Mouse (Mus musculus) midbrain, embryonic 14.5 days (tissue): ENCODE data around the gene Wrb. TPM values are rescaled to one million over a fixed set of nuclear protein-coding genes. Genes with fewer than 3 reads are reported as not detected.

ENCODE experiments used
- ATAC-seq: fragments of 200-750 bp; cut with Nextera tagmentation; 2 replicates; pipeline ENCODE4 v1.8.0; 2017; ENCODE audit warnings: moderate number of reproducible peaks, moderate library complexity; ENCODE audit not compliant: low FRiP score, low TSS enrichment
- DNase-seq: peaks from one replicate; pipeline ENCODE4 v3.0.0-alpha.2; 2015
- H3K27ac ChIP-seq: fragments of 300-500 bp; sonication (generic); replicated peaks from 2 replicates; pipeline ENCODE4 v1.5.1; 2014; ENCODE audit warnings: mild to moderate bottlenecking, low read depth, low read length, moderate library complexity
- H3K27me3 ChIP-seq: fragments of 300-500 bp; sonication (generic); 2 replicates; pipeline ENCODE4 v1.6.1; 2014; ENCODE audit warnings: low read length, control low read depth, mixed read lengths; ENCODE audit not compliant: control insufficient read depth, insufficient read depth
- H3K36me3 ChIP-seq: fragments of 300-500 bp; sonication (generic); 2 replicates; pipeline ENCODE4 v1.6.1; 2014; ENCODE audit warnings: low read length, control low read depth; ENCODE audit not compliant: control insufficient read depth, insufficient read depth
- H3K4me1 ChIP-seq: fragments of 300-500 bp; sonication (generic); 2 replicates; pipeline ENCODE4 v1.6.1; 2014; ENCODE audit warnings: mild to moderate bottlenecking, antibody characterized with exemption, low read length, control low read depth; ENCODE audit not compliant: control insufficient read depth, insufficient read depth
- H3K4me2 ChIP-seq: fragments of 300-500 bp; sonication (generic); 2 replicates; pipeline ENCODE4 v1.6.1; 2014; ENCODE audit warnings: mild to moderate bottlenecking, low read length, moderate library complexity
- H3K4me3 ChIP-seq: fragments of 300-500 bp; sonication (generic); replicated peaks from 2 replicates; pipeline ENCODE4 v1.5.1; 2014; ENCODE audit warnings: low read depth, low read length
- H3K9ac ChIP-seq: fragments of 300-500 bp; sonication (generic); replicated peaks from 2 replicates; pipeline ENCODE4 v1.6.1; 2014; ENCODE audit warnings: mild to moderate bottlenecking, low read length, moderate library complexity
- H3K9me3 ChIP-seq: fragments of 300-500 bp; sonication (generic); 2 replicates; pipeline ENCODE4 v1.6.1; 2016; ENCODE audit warnings: low read length, control low read depth, mixed read lengths; ENCODE audit not compliant: control insufficient read depth
- WGBS: fragments of 180-500 bp; shearing (Covaris S2); extraction: QIAGEN DNeasy Blood & Tissue Kit; methylation state at CpG from one replicate; pipeline ENCODE4 v1.1.7; 2014; 5-methylcytosine and 5-hydroxymethylcytosine counted together
- polyA plus RNA-seq: library from polyadenylated mRNA; unstranded; fragments of >200 nt; fragmentation: Nextera tagmentation; extraction: Ambion mirVana; gene quantifications from 2 replicates; pipeline ENCODE4 v1.2.1, GENCODE M21; 2014

Wrb gene
- polyA plus RNA-seq, 1 experiment from 2014 or later: 232 TPM

GRCm38 (mm10) chr16:96150995-96151394 is 5.8 kb downstream of the Wrb start:
- ATAC-seq: no peak
- H3K9me3 ChIP-seq: no peaks in the 10 kb centered on the region
- H3K27me3 ChIP-seq: no peaks in the 10 kb centered on the region
- WGBS: 80% methylated on average over 4 of the region's 4 CpGs
- no peak overlapping the region for H3K9ac ChIP-seq
- H3K36me3 ChIP-seq: peaks cover 31% of the 10 kb centered on the region
- no peak overlapping the region for H3K27ac ChIP-seq
- H3K4me2 ChIP-seq: no peak overlapping the region
- no peak overlapping the region for H3K4me3 ChIP-seq
- DNase-seq: no peak
- H3K4me1 ChIP-seq: peaks cover 5% of the 10 kb centered on the region

- H3K4me3 ChIP-seq: no peak overlapping the region
- no peak overlapping the region for H3K9ac ChIP-seq
- DNase-seq (peak; percentile 85), ATAC-seq (peak; percentile 31; the same call in 1 of the 2 replicates)
- H3K27me3 ChIP-seq: no peaks in the 10 kb centered on the region
- H3K4me1 ChIP-seq: no peaks in the 10 kb centered on the region; the same call in 1 of the 2 replicates
- no peak overlapping the region for H3K27ac ChIP-seq
- H3K4me2 ChIP-seq: no peak overlapping the region
- no peaks in the 10 kb centered on the region for H3K9me3 ChIP-seq
- peaks cover 35% of the 10 kb centered on the region for H3K36me3 ChIP-seq
- WGBS: 23% methylated on average over 9 of the region's 9 CpGs
Observed at GRCm38 (mm10) chr16:96151551-96151950, 6.3 kb downstream of the Wrb start.

- no peaks in the 10 kb centered on the region for H3K27me3 ChIP-seq
- no peak overlapping the region for H3K27ac ChIP-seq
- DNase-seq (no peak), ATAC-seq (no peak)
- no peak overlapping the region for H3K9ac ChIP-seq
- peaks cover 38% of the 10 kb centered on the region for H3K36me3 ChIP-seq
- H3K4me2 ChIP-seq: no peak overlapping the region
- 99% methylated on average over 2 of the region's 2 CpGs for WGBS
- H3K9me3 ChIP-seq: no peaks in the 10 kb centered on the region
- H3K4me3 ChIP-seq: no peak overlapping the region
- peaks cover 8% of the 10 kb centered on the region; the same call in 1 of the 2 replicates for H3K4me1 ChIP-seq
Observed at GRCm38 (mm10) chr16:96154476-96154875, 9.3 kb downstream of the Wrb start.

GRCm38 (mm10) chr16:96156019-96156418 is 10.8 kb downstream of the Wrb start:
- peaks cover 38% of the 10 kb centered on the region for H3K36me3 ChIP-seq
- no peaks in the 10 kb centered on the region for H3K27me3 ChIP-seq
- H3K4me3 ChIP-seq: no peak overlapping the region
- ATAC-seq: no peak
- H3K9me3 ChIP-seq: no peaks in the 10 kb centered on the region
- H3K9ac ChIP-seq: no peak overlapping the region
- peaks cover 8% of the 10 kb centered on the region; the same call in 1 of the 2 replicates for H3K4me1 ChIP-seq
- 93% methylated on average over 8 of the region's 8 CpGs for WGBS
- H3K27ac ChIP-seq: no peak overlapping the region
- no peak overlapping the region for H3K4me2 ChIP-seq
- DNase-seq: no peak

- no peaks in the 10 kb centered on the region for H3K27me3 ChIP-seq
- H3K4me1 ChIP-seq: peaks cover 8% of the 10 kb centered on the region; the same call in 1 of the 2 replicates
- no peak overlapping the region for H3K4me2 ChIP-seq
- ATAC-seq (no peak), DNase-seq (no peak)
- H3K9ac ChIP-seq: no peak overlapping the region
- H3K4me3 ChIP-seq: no peak overlapping the region
- no peaks in the 10 kb centered on the region for H3K9me3 ChIP-seq
- WGBS: 92% methylated on average over 11 of the region's 11 CpGs
- H3K27ac ChIP-seq: no peak overlapping the region
- H3K36me3 ChIP-seq: peaks cover 38% of the 10 kb centered on the region
Observed at GRCm38 (mm10) chr16:96157171-96157570, 12.0 kb downstream of the Wrb start.

- peaks cover 26% of the 10 kb centered on the region for H3K36me3 ChIP-seq
- DNase-seq (peak; percentile 47), ATAC-seq (no peak)
- peak overlapping the region; percentile 98 for H3K4me2 ChIP-seq
- H3K27me3 ChIP-seq: no peaks in the 10 kb centered on the region
- peak overlapping the region; percentile 89 for H3K9ac ChIP-seq
- no peaks in the 10 kb centered on the region for H3K9me3 ChIP-seq
- peak overlapping the region; percentile 46 for H3K4me3 ChIP-seq
- peaks cover 8% of the 10 kb centered on the region; the same call in 1 of the 2 replicates for H3K4me1 ChIP-seq
- peak overlapping the region; percentile 83 for H3K27ac ChIP-seq
- 55% methylated on average over 12 of the region's 12 CpGs for WGBS
Observed at GRCm38 (mm10) chr16:96158511-96159080, 13.4 kb downstream of the Wrb start.

GRCm38 (mm10) chr16:96159091-96159731 is 14.0 kb downstream of the Wrb start:
- no peaks in the 10 kb centered on the region for H3K27me3 ChIP-seq
- H3K4me3 ChIP-seq: peak overlapping the region; percentile 46
- H3K9ac ChIP-seq: peak overlapping the region; percentile 89
- H3K9me3 ChIP-seq: no peaks in the 10 kb centered on the region
- peak overlapping the region; percentile 98 for H3K4me2 ChIP-seq
- peak; percentile 84 for DNase-seq
- H3K4me1 ChIP-seq: peaks cover 8% of the 10 kb centered on the region; the same call in 1 of the 2 replicates
- H3K27ac ChIP-seq: peak overlapping the region; percentile 83
- peaks cover 20% of the 10 kb centered on the region for H3K36me3 ChIP-seq
- under 1% methylated on average over 67 of the region's 67 CpGs for WGBS
- peak; percentile 82 for ATAC-seq

- H3K9me3 ChIP-seq: no peaks in the 10 kb centered on the region
- peak overlapping the region; percentile 89 for H3K9ac ChIP-seq
- peak overlapping the region; percentile 46 for H3K4me3 ChIP-seq
- 82% methylated on average over 20 of the region's 20 CpGs for WGBS
- H3K27me3 ChIP-seq: no peaks in the 10 kb centered on the region
- peaks cover 8% of the 10 kb centered on the region; the same call in 1 of the 2 replicates for H3K4me1 ChIP-seq
- DNase-seq: peak; percentile 8
- ATAC-seq: 0 out of 2 replicates have a peak, but pooled peaks have one; percentile 39
- H3K4me2 ChIP-seq: peak overlapping the region; percentile 98
- H3K36me3 ChIP-seq: peaks cover 15% of the 10 kb centered on the region
- peak overlapping the region; percentile 83 for H3K27ac ChIP-seq
Observed at GRCm38 (mm10) chr16:96159794-96160346, 14.7 kb downstream of the Wrb start.
